Mouse (Mus musculus): ENCODE data around the gene Dab1.

GRCm38 (mm10) chr4:104456173-104456873 lies 837.2 kb downstream of the Dab1 start:
- TF ChIP-seq EP300 (IDR thresholded peaks at IDR 0.05; ENCODE audit: low read depth in 1 of 2, low read length in 2 of 2), result no peak
- TF ChIP-seq GATA1 (IDR thresholded peaks at IDR 0.05; ENCODE audit: low read depth, low read length), result no peak
- TF ChIP-seq ZMIZ1 (IDR thresholded peaks at IDR 0.05; ENCODE audit: low read depth, low read length), result no peak
- no peak for TF ChIP-seq MYB (IDR thresholded peaks at IDR 0.05; ENCODE audit: low read depth, low read length)
- no peak for TF ChIP-seq CTCF (IDR thresholded peaks at IDR 0.05 in 2 of 3, conservative IDR thresholded peaks at IDR 0.05 in 1 of 3; ENCODE audit: control insufficient read depth in 1 of 3, insufficient read depth in 1 of 3, low read depth in 2 of 3, low read length in 3 of 3, poor library complexity in 1 of 3, severe bottlenecking in 1 of 3)
- no peak for TF ChIP-seq HCFC1 (IDR thresholded peaks at IDR 0.05; ENCODE audit: low read depth, low read length)
- TF ChIP-seq POLR2AphosphoS2 (IDR thresholded peaks at IDR 0.05; ENCODE audit: low read length), result no peak

Data from MEL (cell line).